Mouse (Mus musculus) kidney, adult 18-20 months (tissue): ENCODE data around the gene Nkx2-9.

ENCODE experiments used
- DNase-seq: peaks from one replicate; pipeline ENCODE4 v3.0.0; 2021

The Nkx2-9 gene

DNA sequence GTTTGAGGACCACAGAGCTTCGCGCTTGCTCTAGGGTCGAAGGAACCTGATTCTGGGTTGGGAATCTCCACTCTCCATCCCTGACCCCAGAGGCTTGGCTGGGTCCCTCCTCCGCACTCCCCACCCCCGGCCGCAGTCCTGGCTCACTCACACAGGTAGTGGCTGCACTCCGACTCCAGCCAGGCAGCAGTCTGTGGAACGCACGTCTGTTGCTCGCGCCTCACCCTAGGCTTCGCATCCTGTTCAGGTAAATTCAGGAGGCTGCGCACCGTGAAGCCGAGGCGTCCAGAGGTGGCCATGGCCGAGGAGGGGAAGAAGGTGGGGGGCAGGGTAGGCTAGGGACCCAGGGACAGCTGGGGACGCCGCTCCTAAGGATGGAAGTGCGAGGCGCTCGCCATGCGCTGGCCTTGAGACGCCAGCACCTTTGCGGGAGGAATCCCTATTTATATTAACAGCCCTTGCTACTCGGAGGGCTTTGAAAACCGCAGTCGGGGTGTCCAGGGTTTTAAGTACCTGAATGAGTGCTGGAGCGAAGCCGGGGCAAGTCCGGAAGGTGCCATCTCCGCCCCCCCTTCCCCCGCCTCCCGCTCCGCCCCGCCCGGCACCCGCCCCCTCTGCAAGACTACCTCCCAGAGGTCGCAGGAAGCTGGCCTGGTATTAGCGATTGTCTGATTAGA is at the start of gene Nkx2-9:
Nkx2-9 (minus strand) TSS at position 524 of the 677 bp plus-strand sequence.
- no peak for DNase-seq

DNA sequence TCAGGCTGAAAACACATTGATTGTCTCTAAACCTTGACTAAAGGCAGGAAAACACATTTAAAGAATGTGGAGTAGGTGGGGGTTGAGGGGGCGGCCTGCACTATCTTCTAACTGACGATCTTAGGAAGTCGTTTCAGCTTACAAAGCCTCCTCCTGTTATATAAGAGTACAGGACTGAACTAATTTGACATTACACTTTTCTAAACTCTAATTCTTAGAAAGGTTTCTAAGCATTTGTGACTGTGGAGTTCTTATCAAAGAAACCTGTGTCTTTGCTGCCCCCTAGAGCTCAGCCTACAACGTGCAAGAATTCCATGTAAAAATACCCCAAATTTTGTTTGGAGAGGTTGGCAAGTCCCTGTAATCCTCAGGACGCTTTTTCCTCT is 24.1 kb upstream of the Nkx2-9 start:
- DNase-seq: peak; percentile 42

GRCm38 (mm10) chr12:56636534-56637180 is 23.6 kb upstream of the Nkx2-9 start:
- DNase-seq: peak; percentile 35

GRCm38 (mm10) chr12:56616088-56616487 is 3.0 kb upstream of the Nkx2-9 start:
- DNase-seq: no peak

GRCm38 (mm10) chr12:56615391-56615790 is 2.3 kb upstream of the Nkx2-9 start:
- DNase-seq: no peak

DNA sequence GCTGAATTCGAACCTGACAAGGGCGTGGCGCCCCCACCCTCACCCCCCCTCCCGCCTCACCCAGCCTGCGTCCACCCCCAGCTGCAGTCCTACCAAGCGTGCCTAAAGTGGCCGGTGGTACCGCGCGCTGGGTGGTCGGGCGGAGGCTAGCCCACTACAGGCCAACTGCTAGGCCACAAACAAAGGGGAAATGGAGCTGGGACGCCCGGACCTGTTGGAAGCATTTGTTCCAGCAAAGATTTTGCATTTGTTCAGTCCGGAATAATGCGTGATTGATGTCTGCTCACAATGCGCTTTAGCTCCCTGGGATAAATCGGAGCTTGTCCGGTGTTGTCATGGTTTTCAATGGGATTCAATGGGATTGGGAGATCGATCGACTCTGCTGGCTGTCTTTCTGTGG is 1.4 kb upstream of the Nkx2-9 start:
- DNase-seq: no peak

DNA sequence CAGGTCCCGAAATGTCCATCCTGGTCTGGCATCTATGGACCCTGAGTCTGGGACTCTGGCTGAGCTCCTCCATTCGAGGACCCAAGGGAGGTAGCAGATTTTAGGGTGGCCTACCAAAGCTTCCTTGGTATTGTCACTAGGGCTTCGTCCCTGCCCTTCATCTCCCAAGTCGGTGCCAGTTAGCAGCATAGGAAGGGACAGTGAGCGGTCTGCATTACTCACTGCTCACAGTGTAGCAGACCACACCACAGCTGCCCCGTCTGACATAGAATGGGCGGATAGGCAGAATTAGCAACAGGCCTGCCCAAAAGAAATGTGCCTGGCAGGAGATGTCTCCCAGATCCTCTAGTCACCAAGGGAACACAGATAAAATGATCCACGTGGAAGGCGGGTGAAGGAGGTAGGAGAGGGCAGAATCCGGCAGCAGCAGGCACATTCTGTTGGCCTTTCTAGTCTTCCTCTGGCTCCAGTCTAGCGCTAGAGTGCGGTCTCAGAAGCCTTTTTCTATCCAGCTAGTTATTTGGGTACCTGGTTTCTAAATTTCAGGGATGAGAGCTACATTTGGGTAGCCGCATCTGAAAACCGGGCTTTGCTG is 929 bp upstream of the Nkx2-9 start:
- DNase-seq: no peak

DNA sequence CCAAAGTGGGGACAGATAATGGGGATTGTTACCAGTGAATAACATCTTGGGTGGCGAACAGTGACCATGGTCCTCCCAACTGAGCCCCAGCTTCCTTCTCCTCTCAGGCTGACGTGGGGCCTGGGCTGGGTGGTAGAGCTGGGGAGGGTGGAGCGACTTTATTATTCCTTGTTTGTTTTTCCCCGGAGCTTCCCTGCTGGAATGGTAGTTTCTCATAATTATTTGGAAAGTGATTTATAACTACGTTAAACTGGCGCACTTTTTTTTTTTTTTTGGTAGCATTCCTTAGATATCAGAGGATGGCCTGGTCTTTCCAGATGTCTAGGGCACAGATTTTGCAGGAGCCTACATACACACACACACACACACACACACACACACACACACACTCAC is 350 bp upstream of the Nkx2-9 start:
- DNase-seq: no peak

- DNase-seq: no peak
Measured at GRCm38 (mm10) chr12:56612349-56612735, 742 bp downstream of the Nkx2-9 start.

DNA sequence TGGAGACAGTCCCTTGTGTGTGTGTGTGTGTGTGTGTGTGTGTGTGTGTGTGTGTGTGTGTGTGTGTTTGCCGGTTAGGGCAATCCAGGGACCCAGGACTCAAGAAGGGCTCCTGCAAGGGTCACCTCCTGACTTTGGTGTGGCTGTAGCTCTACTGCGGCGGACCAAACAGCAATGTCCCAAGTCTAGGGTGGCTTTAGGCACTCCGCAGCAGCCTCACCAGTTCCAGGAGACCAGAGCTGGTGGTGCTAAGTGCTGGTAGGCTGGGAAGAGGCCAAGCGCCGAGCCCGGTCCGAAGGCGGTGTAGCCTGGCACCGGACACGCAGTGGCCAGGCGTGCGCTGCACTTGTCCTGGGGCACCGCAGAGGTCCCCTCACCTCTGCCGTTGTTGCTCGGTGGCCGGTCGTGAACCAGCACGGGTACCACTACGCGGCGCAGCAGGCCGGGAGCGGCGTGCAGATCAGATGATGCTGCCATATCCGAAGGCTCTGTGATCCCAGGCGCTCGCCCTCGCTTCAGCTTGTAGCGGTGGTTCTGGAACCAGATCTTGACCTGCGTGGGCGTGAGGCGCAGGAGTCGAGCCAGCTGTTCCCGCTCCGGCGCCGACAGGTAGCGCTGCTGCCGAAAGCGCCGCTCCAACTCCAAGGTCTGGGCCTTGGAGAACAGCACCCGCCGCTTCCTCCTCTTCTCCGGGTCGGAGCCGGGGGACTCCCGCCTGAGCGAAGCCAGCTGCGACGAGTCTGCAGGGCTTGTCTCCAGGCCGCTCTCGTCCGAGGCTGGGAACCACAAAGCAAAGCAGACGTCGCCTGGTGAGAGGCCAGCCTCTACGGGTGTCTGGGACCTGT is 1.4 kb downstream of the Nkx2-9 start:
- no peak for DNase-seq

DNA sequence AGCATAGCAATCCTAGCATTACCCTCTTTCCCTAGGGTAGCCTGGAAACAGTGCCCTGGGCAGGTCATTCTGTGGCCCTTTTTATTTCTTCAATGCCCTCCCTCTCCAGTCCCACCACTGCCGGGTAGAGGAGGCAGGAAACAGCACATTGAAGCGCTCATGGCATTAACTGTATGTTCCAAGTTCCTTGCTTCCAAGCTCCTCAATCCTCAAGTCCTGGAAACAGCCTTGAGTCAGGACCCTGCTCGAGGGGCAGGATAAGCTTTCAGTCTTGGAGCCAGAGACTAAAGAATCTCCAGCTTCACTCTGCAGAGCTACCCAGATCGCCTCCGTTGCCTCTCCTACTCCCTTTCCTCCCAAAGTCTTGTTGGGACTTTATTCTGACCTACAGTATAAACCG is 2.2 kb downstream of the Nkx2-9 start:
- no peak for DNase-seq

DNA sequence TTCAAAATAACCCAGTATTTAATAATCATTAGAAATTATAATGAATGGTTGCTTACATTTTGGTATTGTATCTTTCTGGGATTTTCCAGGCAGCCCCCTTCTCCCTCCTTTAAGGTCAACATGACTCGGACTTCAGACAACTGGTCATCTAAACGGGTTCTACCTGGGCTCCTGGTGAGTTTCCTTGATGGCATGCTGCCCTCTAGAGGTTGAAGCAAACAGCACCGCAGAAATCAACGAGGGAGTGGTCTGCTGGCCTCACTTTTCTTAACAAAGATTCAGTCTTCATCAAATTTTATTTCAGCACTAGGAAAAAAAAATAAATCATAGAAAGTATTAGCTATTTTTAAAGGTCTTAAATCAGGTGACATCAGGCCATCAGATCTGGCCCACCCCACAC is 21.4 kb downstream of the Nkx2-9 start:
- no peak for DNase-seq

DNA sequence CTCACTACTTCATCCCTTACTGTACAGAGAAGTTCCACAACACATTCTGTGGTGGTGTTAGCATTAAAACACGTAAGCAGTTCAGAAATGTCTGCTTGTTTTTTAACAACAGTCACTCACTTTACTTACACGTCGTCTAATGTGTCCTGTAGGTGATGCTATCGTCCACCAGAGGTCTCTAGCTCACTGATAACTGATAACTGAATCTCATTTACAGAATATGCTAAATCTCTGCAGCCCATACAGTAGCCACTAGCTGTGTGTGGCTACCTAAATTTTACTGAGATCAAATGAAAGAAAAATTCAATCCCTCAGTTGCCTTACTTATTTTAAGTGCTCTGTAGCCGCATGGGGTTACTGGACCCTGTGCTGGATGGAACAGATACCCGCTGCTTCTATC is 25.3 kb downstream of the Nkx2-9 start:
- no peak for DNase-seq
